Mouse (Mus musculus) C2C12 (cell line): ENCODE measurements at regions not wholly inside any gene's neighbourhood (a gene's known extent, or its start where the extent isn't known, plus 50 kb on each side); places are given as distances from the start of the nearest gene placed in this dataset.

Source experiments
- CEBPB ChIP-seq: IDR thresholded peaks from one replicate; pipeline ENCODE4 v1.6.1; 2011; ENCODE audit warnings: low read depth, mild to moderate bottlenecking, control low read depth, moderate library complexity
- CTCF ChIP-seq: IDR thresholded peaks from one replicate; pipeline ENCODE4 v1.5.1; 2011; ENCODE audit not compliant: control insufficient read depth, insufficient read depth, insufficient read length
- FOSL1 ChIP-seq: IDR thresholded peaks from one replicate; pipeline ENCODE4 v1.8.0; 2011; ENCODE audit warnings: mild to moderate bottlenecking, low read length; ENCODE audit not compliant: poor library complexity, insufficient read depth, severe bottlenecking
- MAX ChIP-seq: IDR thresholded peaks from one replicate; pipeline ENCODE4 v1.6.1; 2011; ENCODE audit warnings: mild to moderate bottlenecking, control low read depth
- MYOD1 ChIP-seq: IDR thresholded peaks from one replicate; pipeline ENCODE4 v1.6.1; 2011; ENCODE audit warnings: low read depth; ENCODE audit not compliant: control insufficient read depth, insufficient read length
- MYOG ChIP-seq: IDR thresholded peaks from one replicate; pipeline ENCODE4 v1.6.1; 2011; ENCODE audit not compliant: control insufficient read depth, insufficient read length; ENCODE audit errors: extremely low read depth
- USF1 ChIP-seq: IDR thresholded peaks from one replicate; pipeline ENCODE4 v1.6.1; 2011; ENCODE audit warnings: low read depth, mild to moderate bottlenecking, control low read depth, moderate library complexity

GRCm38 (mm10) chr1:60665329-60665728 lies 51.3 kb upstream of the Cd28 start:
- TF ChIP-seq MYOD1 (no peak), MAX (no peak), CTCF (no peak), CEBPB (no peak), USF1 (no peak), MYOG (no peak), FOSL1 (no peak)
